Mouse (Mus musculus): Measurements from ENCODE around the gene Wdr59. TPM values are rescaled to one million over a fixed set of nuclear protein-coding genes. Genes with fewer than 3 reads are reported as not detected.

Wdr59 gene
- 6.7 and 7.7 TPM in 2 replicates for total RNA-seq (2014; fragmentation: Nextera tagmentation)
- 4.0 and 5.6 TPM in 2 replicates for total RNA-seq (2017)

DNA sequence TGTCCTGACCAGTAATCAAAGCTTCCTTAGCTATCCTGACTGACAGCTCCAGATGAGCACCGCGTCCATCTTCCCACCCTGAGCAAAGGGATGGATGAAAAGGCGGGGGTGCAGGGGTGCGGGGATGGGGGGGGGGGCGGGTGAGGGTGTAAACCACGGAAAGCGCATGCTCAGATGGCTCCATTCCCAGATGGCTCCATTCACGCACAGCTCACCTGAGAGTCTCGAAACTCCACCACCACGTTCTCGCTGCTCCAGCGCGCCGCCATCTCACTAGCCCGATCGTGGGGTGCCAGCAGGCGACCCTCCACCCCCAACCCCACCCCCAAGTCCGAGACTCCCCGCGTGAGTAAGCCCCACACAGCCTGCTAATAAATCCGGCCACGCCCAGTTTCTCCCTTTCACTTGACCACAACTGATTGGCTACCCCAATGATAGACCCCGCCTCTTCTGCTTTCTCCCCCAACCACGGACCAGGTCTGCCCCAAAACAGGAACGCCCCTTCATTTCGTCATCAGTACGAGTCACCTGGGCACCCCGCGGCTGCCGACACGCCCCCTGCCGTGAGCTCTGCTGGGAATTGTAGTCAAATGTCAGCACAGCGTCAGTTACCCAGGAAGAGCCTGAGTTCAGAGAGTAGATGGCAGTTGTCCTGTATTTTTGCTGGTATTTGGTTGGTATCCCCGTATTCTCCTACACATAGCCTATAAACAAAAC, at the start of gene Wdr59:
Wdr59 (minus strand) TSS at position 380 of the 717 bp plus-strand sequence.
- peak; percentile 96 for ATAC-seq (replicated peaks; ENCODE audit: poor library complexity, severe bottlenecking)

DNA sequence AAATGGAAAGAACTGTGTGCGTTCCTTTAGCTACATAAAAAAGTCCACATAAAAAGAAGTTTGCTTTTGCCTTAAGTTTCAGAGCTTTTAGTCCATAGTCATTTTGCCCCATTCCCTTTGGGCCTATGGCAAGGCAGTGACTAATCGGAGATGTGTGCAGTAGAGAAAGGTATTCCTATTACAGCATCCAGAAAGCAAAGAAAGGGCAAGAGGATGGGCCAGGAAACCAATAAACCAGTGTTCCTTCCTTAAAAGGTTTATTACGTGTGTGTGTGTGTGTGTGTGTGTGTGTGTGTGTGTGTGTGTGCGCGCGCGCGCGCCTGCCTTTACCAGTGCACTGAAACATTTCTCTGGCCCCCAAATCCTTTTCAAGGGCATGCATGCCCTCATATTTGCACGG, 49.8 kb upstream of the Wdr59 start:
- peak; percentile 74 for ATAC-seq (replicated peaks; ENCODE audit: poor library complexity, severe bottlenecking)

DNA sequence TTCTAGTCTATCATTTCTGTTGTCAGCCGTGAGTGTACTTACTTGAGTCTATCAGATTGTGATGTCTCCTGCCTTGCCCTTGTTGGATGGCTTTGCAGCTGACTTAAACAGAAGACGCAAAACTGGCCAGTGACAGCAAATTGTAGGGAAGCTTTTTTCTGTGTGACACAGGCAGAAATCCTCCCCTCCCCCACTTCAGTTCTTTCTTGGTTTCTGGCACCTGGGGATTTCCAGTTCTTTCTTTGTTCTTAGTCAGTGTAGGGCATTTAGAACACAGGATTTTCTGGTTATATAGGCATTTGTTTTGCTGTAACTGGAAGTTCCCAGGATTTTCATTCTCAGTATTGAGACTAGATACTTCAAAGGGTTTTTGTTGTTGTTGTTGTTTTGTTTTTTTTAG, 48.5 kb upstream of the Wdr59 start:
- no peak for ATAC-seq (replicated peaks; ENCODE audit: poor library complexity, severe bottlenecking)

DNA sequence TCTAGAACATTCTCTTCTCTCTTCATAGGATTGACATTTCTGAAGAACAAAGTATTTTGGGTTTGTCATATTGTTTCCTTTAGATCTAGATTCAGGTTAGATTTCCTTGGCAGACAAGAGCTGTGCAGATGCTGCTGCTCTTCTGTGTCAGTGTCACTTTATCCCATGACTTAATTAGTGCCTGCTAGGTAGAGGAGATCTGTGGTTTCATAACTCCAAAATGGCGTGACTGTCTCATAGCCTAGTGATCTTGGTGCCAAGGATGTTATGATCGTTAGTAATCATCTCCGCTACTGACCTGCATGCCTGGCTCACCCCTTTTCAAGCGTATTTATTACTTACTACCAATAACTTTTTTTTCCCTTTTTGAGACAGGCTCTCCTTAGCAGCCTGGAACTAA, 48.0 kb upstream of the Wdr59 start:
- no peak for ATAC-seq (replicated peaks; ENCODE audit: poor library complexity, severe bottlenecking)

DNA sequence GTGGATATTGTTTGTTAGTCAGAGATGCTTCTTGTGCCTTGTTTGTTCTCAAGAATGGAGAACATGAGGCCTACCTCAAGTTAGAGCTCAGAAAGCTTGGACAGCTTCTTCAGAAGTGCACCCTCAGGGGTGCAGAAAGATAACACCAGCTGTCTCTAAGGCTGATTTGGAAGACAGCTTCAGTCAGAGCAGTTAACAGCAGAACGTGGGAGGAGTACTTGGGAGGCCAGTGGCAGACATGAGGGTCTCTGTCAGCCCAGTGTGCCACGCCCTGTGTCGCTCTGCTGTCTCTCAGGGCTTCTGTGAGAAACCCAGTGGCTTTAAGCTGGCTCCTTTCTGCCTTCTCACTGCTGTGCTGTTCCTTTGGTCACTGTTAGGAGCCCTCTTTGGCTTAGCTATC, 46.1 kb upstream of the Wdr59 start:
- no peak for ATAC-seq (replicated peaks; ENCODE audit: poor library complexity, severe bottlenecking)

DNA sequence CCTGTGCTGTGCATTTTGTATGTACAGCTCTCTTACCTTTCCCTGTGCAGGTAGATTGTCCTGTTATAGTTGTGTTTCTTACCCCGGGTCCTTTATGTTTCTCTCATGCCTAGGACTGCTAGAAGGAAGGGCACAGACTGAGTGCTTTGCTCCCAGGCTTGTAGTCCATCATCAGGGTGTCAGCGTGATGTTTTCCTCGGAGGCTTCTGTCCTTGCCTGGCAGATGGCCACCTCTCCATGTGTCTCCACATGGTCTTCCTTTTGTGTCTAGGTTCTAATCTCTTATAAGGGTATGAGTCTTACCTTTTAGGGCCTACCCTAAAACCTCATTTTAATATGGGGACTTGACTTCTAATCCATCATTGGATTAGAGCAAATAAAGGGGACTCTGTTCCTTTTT, 45.7 kb upstream of the Wdr59 start:
- no peak for ATAC-seq (replicated peaks; ENCODE audit: poor library complexity, severe bottlenecking)

DNA sequence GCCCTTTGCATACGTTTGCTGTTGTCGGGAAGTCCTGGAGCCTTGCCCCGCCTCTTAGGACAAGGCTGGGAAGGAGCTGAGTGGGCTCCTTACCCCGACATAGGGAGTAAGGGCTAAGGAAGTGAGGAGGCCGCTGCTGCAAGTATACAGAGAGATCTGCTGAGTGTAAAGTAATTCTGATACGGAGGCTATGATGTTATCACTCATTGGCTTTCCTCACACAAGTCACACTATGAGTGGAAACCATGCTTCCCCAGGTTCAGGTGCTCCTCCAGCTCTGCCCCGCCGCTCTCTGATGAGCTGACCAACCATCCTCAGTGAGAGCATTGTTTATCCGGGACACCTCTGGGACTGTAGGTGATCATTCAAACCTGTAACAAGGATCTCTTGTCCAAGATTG, 44.4 kb upstream of the Wdr59 start:
- no peak for ATAC-seq (replicated peaks; ENCODE audit: poor library complexity, severe bottlenecking)

DNA sequence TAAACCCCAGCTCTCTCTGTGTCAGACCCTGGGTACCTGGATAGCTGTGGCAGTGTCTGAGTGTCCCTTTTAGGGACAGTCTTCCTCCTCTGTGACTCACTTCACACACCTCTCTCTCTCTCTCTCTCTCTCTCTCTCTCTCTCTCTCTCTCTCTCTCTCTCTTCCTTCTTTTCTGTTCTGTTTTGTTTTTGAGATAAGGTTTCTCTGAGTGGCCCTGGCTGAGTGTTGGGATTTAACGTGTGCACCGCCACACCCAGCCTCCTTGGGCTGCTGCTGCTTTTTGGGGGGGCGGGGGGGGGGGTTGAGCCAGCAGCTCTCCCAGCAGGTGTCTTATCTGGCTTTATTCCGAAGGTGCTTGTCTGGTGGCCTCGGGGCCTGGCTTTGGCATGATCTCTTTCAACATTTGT, 43.9 kb upstream of the Wdr59 start:
- ATAC-seq (replicated peaks; ENCODE audit: poor library complexity, severe bottlenecking), result no peak

DNA sequence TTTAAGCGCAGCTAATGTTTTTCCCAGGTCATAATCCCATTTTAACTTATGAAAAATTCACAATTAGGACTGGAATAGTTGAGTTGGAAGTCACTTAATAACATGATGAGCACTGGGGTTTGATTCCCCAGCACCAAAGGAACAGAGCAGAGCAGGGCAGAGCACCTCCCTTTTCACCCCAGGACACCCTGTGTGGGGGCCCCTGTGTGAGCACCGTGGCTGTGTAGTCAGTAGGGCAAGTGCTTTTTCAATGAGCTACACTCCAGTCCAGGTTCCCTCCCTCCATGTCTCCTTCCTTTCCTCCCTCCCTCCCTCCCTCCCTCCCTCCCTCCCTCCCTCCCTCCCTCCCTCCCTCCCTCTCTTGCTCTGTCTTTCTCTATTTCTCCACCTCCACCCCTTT, 42.2 kb upstream of the Wdr59 start:
- ATAC-seq (replicated peaks; ENCODE audit: poor library complexity, severe bottlenecking), result no peak

DNA sequence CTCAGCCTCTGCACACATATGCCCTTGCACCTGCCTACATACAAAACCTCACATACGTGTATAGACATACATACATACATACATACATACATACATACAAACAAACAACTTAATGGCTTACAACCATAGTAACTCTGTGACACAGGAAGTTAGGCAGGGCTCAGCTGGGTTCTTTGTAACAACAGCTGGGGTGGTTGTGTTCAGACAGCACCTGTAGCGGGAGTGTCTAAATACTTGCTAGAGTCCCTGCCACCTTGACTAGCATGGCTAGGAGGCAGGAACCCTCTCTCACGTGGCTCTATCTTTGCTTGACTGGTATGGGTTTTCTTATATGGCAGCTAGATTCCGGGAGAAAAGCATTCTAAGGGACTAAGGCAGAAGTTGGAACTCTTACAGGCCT, 41.8 kb upstream of the Wdr59 start:
- no peak for ATAC-seq (replicated peaks; ENCODE audit: poor library complexity, severe bottlenecking)

DNA sequence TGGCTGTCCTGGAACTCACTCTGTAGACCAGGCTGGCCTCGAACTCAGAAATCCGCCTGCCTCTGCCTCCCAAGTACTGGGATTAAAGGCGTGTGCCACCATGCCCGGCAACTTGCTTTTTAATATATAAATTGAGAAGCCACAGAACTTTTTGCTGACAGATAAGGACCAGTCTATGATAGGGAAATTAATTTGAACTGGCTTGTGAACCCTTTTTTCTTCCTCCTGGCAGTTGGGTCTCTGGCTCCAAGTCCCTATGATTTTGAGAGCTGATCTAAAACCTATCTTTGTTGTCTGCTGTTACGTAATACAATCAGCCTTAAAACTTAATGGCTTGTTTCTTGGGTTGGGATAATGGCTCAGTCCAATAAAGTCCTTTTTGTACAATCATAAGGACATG, 41.2 kb upstream of the Wdr59 start:
- ATAC-seq (replicated peaks; ENCODE audit: poor library complexity, severe bottlenecking), result no peak

DNA sequence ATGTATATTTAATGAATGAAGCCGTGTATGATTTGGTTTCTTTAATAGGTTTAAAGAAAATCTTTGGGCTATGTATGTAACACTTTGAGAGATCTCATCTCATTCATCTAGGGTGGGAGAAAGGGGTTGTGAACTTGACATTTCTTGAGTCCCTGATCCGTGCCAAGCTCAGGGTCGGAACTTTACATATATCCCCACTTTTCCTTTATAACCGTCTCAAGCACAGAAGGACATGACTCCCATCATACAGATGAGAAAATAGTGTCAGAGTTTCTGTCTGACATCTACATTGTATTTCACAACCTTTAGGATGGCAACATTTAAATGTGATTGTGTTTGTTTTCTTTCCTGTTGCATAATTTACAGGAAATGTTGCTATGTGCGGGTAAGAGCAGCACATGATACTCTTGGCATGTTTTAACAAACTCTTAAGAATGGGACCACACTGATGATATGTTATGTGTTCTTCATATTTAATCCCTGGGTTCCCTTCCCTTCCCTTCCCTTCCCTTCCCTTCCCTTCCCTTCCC, 40.4 kb upstream of the Wdr59 start:
- ATAC-seq (replicated peaks; ENCODE audit: poor library complexity, severe bottlenecking), result peak; percentile 77

DNA sequence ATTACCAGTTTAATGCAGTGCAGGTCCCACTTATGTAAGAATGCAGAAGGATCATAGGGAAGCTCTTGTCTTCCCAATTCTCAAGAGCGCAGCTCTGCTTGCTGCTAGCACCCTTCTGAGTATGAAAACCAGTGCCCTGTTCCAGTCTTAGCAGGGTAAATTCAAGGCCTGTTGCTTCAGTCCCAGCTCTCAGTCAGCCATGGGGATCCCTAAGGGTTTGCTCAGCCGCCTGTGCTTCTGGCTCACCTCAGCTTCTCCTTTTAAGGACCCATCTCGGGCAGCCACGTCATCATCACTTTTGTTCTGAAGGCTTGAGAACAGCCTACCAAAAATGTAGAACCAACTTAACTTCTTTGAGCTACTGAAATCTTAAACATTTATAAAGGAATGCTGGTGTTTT, 39.9 kb upstream of the Wdr59 start:
- ATAC-seq (replicated peaks; ENCODE audit: poor library complexity, severe bottlenecking), result peak; percentile 80

DNA sequence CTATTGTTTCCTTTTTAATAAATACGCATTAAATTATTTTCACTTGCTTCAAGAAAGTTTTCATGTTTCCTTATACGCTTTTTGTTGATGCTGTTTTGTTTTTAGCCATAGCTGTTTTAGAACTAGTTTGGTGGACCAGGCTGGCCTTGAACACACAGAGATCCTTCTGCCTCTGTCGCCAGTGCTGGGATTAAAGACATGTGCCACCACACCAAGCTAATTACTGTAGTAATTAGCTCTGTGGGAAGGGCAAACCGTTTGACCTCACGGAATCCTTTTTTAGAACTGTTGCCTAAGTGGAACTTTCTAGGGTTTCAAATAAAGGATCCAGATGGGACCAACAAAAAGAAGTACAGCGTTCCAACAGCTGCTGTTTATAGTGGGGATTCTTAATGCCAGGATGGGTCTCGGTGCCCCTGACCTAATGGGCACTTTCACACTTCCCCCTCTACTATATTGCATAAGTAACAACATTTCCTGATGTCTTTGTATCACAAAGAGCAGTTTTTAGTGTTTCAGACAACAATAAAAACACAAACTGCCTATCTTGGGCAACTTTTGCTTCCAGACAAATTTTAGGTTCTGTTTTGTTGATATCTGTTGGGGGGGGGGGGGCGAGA, 29.7 kb upstream of the Wdr59 start:
- peak; percentile 92 for ATAC-seq (replicated peaks; ENCODE audit: poor library complexity, severe bottlenecking)

DNA sequence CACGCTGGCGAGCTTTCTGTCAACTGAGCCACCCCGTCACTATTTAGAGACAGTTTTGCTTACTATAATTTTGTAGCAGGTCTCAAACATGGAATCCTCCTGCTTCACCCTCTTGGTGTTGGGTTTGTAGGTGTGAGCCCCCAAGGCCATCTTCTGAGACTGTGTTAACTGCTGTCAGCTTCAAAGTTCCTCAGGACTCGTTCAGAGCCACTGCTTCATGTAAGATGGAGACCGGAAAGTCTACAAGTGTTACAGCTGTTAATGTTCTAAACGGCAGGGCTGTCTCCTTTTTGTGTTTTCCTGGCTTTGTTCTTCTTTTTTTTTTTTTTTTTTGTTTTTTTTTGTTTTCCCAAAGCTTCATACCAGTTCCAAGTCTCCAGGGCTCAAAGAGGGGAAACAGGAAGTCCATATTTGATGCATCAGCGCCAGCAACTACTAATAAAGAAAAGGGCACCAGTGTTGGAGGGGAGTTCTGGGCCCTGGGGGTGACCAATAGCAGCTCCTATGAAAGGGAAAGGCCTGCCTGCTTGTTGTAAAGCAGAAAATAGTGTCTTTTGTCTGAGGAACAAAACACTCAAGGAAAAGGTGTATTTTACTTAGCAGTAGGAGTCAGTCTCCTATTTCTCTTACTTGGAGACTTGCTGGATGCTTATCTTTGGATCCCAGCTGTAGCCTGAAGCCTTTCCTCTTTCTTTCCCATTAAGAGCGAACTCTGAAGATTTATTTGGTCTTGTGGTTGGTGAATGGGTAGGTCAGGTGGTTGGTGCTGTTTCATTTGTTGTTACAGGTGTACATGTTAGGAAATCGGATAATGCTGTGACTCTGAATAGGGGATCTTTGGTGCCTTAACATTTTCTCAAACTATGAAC, 28.3 kb upstream of the Wdr59 start:
- ATAC-seq (replicated peaks; ENCODE audit: poor library complexity, severe bottlenecking), result 0 out of 2 replicates have a peak, but pooled peaks have one; percentile 18

DNA sequence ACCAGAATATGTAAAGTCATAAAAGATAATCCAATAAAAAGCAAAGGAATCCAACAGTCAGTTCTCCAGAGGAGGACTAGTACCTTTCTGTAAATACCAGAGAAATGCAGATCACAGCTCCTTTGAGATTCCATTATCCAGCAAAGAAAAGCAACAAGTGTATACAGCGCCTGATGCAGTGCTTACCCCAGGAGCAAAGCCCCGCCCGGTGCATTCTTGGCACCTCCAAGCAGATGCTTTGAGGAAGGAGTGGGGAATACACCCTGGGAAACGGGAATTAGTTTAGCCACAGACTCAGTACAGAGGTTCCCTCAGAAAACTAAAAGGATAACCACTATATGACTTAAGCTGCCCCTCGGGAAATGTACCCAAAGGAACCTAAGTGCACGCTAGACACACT, 26.3 kb upstream of the Wdr59 start:
- no peak for ATAC-seq (replicated peaks; ENCODE audit: poor library complexity, severe bottlenecking)

DNA sequence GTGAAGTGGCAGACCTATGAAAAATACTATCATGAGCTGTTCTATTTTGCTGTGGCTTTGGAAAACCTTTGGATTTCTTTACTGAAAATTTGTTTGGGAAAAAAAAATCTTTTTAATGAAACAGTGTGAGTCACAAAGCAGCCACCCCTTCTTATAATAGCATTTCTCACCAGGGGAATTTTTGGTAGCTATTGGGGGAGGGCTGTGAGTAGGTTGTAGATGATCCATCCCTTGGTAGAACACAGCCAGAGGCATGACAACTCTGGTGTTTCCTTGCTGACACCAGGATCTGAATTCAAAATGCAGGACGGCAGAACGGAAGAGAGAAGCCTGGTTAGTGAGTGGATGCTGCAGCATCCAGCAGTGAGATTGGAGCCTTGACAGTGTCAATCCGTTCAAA, 25.3 kb upstream of the Wdr59 start:
- ATAC-seq (replicated peaks; ENCODE audit: poor library complexity, severe bottlenecking), result no peak

DNA sequence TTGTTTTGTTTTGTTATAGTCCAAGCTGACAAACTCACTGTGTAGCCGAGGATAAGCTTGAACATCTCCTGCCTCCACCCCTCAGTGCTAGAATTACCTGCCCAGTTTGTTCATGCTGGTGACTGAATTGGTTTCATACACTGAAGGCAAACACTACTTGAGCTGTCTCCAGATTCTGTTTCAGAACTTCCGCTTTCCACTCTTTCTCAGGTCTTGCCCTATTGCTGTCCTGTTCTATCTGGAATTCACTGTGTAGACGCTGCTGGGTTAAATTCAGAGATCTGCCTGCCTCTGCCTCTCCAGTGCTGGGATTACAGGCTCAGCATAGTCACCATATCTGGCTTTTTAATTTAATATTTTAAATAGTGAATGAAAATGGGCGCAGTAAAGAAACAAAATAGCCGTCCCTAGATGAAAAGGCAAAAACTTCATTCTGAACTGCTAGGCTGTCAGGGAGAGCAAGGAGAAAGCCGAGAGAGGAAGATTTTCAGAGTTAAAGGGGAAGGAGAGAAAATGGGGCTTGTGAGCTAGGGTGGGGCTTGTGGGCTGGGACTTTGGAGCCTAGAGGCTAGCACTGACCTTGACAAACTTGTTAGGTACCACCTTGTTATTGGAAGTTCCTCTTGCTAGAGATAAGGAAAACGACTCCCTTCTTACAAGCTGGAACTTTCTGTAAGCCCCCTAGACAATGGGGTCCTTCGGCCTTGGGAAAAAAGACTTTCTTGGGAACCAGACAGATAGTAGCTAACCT, 23.7 kb upstream of the Wdr59 start:
- ATAC-seq (replicated peaks; ENCODE audit: poor library complexity, severe bottlenecking), result peak; percentile 61

DNA sequence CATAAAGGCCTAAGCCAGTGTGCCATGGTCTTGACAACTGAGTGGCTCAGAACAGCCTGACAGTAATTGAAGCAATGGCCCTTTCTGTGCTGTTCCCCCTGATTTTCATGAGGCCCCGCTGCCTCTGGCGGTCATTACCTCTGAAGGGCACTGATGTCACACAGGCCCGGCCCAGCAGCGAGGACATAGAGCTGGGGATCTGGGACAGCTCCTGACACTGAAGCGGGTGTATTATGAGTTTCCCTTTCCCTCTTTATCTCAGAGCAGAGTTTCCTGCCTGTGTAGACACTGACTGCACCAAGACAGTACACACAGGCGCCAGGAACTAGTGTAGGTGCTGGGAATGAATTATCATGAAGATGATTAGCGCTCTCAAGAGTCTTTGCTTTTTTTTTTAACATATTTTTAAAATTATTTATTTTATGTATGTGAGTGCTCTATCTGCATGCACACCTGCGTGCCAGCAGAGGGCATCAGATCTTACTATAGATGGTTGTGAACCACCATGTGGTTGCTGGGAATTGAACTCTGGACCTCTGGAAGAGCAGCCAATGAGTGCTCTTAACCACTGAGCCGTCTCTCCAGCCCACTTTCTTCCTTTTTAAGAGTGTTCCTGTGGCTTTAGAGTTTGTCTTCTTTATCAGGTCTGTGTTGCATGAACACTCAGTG, 22.0 kb upstream of the Wdr59 start:
- no peak for ATAC-seq (replicated peaks; ENCODE audit: poor library complexity, severe bottlenecking)
